Mouse (Mus musculus): ENCODE measurements around the gene Pex3. TPM values are rescaled to one million over a fixed set of nuclear protein-coding genes. Genes with fewer than 3 reads are reported as not detected.

Gene Pex3
- polyA plus RNA-seq, 2 experiments, result 30.6 to 32.2 TPM

GRCm38 (mm10) chr10:13560014-13560674 lies 7.2 kb upstream of the Pex3 start:
- TF ChIP-seq POLR2A (IDR thresholded peaks at IDR 0.05; ENCODE audit: borderline replicate concordance, extremely low read depth, insufficient read depth, insufficient read length), result no peak
- no peak overlapping the region for H3K4me3 ChIP-seq (replicated peaks; ENCODE audit: low read length)
- no peaks in the 10 kb centered on the region for H3K9me3 ChIP-seq (ENCODE audit: control insufficient read depth, low read length)
- WGBS, result 90% methylated on average over 13 of the region's 13 CpGs
- ATAC-seq (ENCODE audit: low FRiP score, low read depth) (no peak), DNase-seq (ENCODE audit: low spot score) (no peak)
- H3K4me2 ChIP-seq (replicated peaks; ENCODE audit: low read depth, low read length, severe bottlenecking), result no peak overlapping the region
- peaks cover 7% of the 10 kb centered on the region; the same call in 1 of the 2 replicates for H3K4me1 ChIP-seq (ENCODE audit: control insufficient read depth, insufficient read depth, low read length)
- peaks cover 24% of the 10 kb centered on the region for H3K36me3 ChIP-seq (ENCODE audit: control insufficient read depth, insufficient read depth, low read length)
- no peak overlapping the region for H3K27ac ChIP-seq (replicated peaks; ENCODE audit: low read depth, low read length)
- H3K9ac ChIP-seq (ENCODE audit: low read depth, low read length, severe bottlenecking), result no peak overlapping the region
- no peaks in the 10 kb centered on the region for H3K27me3 ChIP-seq (ENCODE audit: control insufficient read depth, insufficient read depth, low read length)

- ATAC-seq (ENCODE audit: low FRiP score, low read depth), result no peak
- Histone ChIP-seq H3K4me2 (replicated peaks; ENCODE audit: low read depth, low read length, severe bottlenecking) (no peak overlapping the region), H3K4me1 (ENCODE audit: control insufficient read depth, insufficient read depth, low read length) (peaks cover 4% of the 10 kb centered on the region; the same call in 1 of the 2 replicates), H3K4me3 (replicated peaks; ENCODE audit: low read length) (no peak overlapping the region), H3K9ac (ENCODE audit: low read depth, low read length, severe bottlenecking) (no peak overlapping the region), H3K36me3 (ENCODE audit: control insufficient read depth, insufficient read depth, low read length) (0 out of 2 replicates have a peak, but pooled peaks cover 2% of the 10 kb centered on the region), H3K27ac (replicated peaks; ENCODE audit: low read depth, low read length) (no peak overlapping the region), H3K27me3 (ENCODE audit: control insufficient read depth, insufficient read depth, low read length) (no peaks in the 10 kb centered on the region), H3K9me3 (ENCODE audit: control insufficient read depth, low read length) (no peaks in the 10 kb centered on the region)
- WGBS, result 78% methylated on average over 1 of the region's 1 CpGs
- TF ChIP-seq POLR2A (IDR thresholded peaks at IDR 0.05; ENCODE audit: borderline replicate concordance, extremely low read depth, insufficient read depth, insufficient read length), result no peak
- no peak for DNase-seq (ENCODE audit: low spot score)
These were observed 1.4 kb upstream of the Pex3 start for GRCm38 (mm10) chr10:13554316-13554715.

- Histone ChIP-seq H3K9ac (ENCODE audit: low read depth, low read length, severe bottlenecking) (peak overlapping the region; percentile 85), H3K4me3 (replicated peaks; ENCODE audit: low read length) (peak overlapping the region; percentile 71), H3K27ac (replicated peaks; ENCODE audit: low read depth, low read length) (peak overlapping the region; percentile 73; the same call in 1 of the 2 replicates), H3K36me3 (ENCODE audit: control insufficient read depth, insufficient read depth, low read length) (0 out of 2 replicates have a peak, but pooled peaks cover 2% of the 10 kb centered on the region), H3K9me3 (ENCODE audit: control insufficient read depth, low read length) (no peaks in the 10 kb centered on the region), H3K4me1 (ENCODE audit: control insufficient read depth, insufficient read depth, low read length) (peaks cover 4% of the 10 kb centered on the region; the same call in 1 of the 2 replicates), H3K4me2 (replicated peaks; ENCODE audit: low read depth, low read length, severe bottlenecking) (peak overlapping the region; percentile 68), H3K27me3 (ENCODE audit: control insufficient read depth, insufficient read depth, low read length) (no peaks in the 10 kb centered on the region)
- ATAC-seq (ENCODE audit: low FRiP score, low read depth) (0 out of 2 replicates have a peak, but pooled peaks have one; percentile 3), DNase-seq (ENCODE audit: low spot score) (no peak)
- WGBS, result 26% methylated on average over 10 of the region's 10 CpGs
- no peak for TF ChIP-seq POLR2A (IDR thresholded peaks at IDR 0.05; ENCODE audit: borderline replicate concordance, extremely low read depth, insufficient read depth, insufficient read length)
These were observed 600 bp upstream of the Pex3 start for GRCm38 (mm10) chr10:13553498-13553985.

- Histone ChIP-seq H3K4me3 (replicated peaks; ENCODE audit: low read length) (no peak overlapping the region), H3K27ac (replicated peaks; ENCODE audit: low read depth, low read length) (no peak overlapping the region), H3K9me3 (ENCODE audit: control insufficient read depth, low read length) (no peaks in the 10 kb centered on the region), H3K4me2 (replicated peaks; ENCODE audit: low read depth, low read length, severe bottlenecking) (no peak overlapping the region), H3K27me3 (ENCODE audit: control insufficient read depth, insufficient read depth, low read length) (no peaks in the 10 kb centered on the region), H3K9ac (ENCODE audit: low read depth, low read length, severe bottlenecking) (no peak overlapping the region), H3K36me3 (ENCODE audit: control insufficient read depth, insufficient read depth, low read length) (peaks cover 40% of the 10 kb centered on the region), H3K4me1 (ENCODE audit: control insufficient read depth, insufficient read depth, low read length) (no peaks in the 10 kb centered on the region)
- 94% methylated on average over 5 of the region's 5 CpGs for WGBS
- no peak for ATAC-seq (ENCODE audit: low FRiP score, low read depth)
- DNase-seq (ENCODE audit: low spot score), result no peak
- TF ChIP-seq POLR2A (IDR thresholded peaks at IDR 0.05; ENCODE audit: borderline replicate concordance, extremely low read depth, insufficient read depth, insufficient read length), result no peak
These were observed 11.2 kb downstream of the Pex3 start for GRCm38 (mm10) chr10:13541721-13542120.

- no peaks in the 10 kb centered on the region for H3K9me3 ChIP-seq (ENCODE audit: control insufficient read depth, low read length)
- peaks cover 46% of the 10 kb centered on the region for H3K36me3 ChIP-seq (ENCODE audit: control insufficient read depth, insufficient read depth, low read length)
- H3K27me3 ChIP-seq (ENCODE audit: control insufficient read depth, insufficient read depth, low read length), result no peaks in the 10 kb centered on the region
- H3K4me1 ChIP-seq (ENCODE audit: control insufficient read depth, insufficient read depth, low read length), result no peaks in the 10 kb centered on the region
- no peak overlapping the region for H3K4me2 ChIP-seq (replicated peaks; ENCODE audit: low read depth, low read length, severe bottlenecking)
- no peak overlapping the region for H3K27ac ChIP-seq (replicated peaks; ENCODE audit: low read depth, low read length)
- 92% methylated on average over 7 of the region's 7 CpGs for WGBS
- no peak overlapping the region for H3K9ac ChIP-seq (ENCODE audit: low read depth, low read length, severe bottlenecking)
- no peak overlapping the region for H3K4me3 ChIP-seq (replicated peaks; ENCODE audit: low read length)
- no peak for DNase-seq (ENCODE audit: low spot score)
- TF ChIP-seq POLR2A (IDR thresholded peaks at IDR 0.05; ENCODE audit: borderline replicate concordance, extremely low read depth, insufficient read depth, insufficient read length), result no peak
- ATAC-seq (ENCODE audit: low FRiP score, low read depth), result no peak
These were observed 13.1 kb downstream of the Pex3 start for GRCm38 (mm10) chr10:13539769-13540333.

Measured in limb, embryonic 14.5 days (tissue).